Mouse (Mus musculus) hindbrain, embryonic 12.5 days (tissue): ENCODE results near the gene Frmd4b. TPM values are rescaled to one million over a fixed set of nuclear protein-coding genes. Genes with fewer than 3 reads are reported as not detected.

Experiments
- ATAC-seq: fragments of 200-750 bp; cut with Nextera tagmentation; 2 replicates; pipeline ENCODE4 v1.8.0; 2017; ENCODE audit warnings: moderate TSS enrichment; ENCODE audit not compliant: low FRiP score
- H3K27ac ChIP-seq: fragments of 300-500 bp; sonication (generic); 2 replicates; pipeline ENCODE4 v1.5.1; 2016; ENCODE audit warnings: mild to moderate bottlenecking
- H3K27me3 ChIP-seq: fragments of 300-500 bp; sonication (generic); 2 replicates; pipeline ENCODE4 v1.6.1; 2016; ENCODE audit warnings: mild to moderate bottlenecking
- H3K36me3 ChIP-seq: fragments of 300-500 bp; sonication (generic); 2 replicates; pipeline ENCODE4 v1.6.1; 2016; ENCODE audit warnings: mild to moderate bottlenecking
- H3K4me1 ChIP-seq: fragments of 300-500 bp; sonication (generic); 2 replicates; pipeline ENCODE4 v1.6.1; 2016
- H3K4me2 ChIP-seq: fragments of 300-500 bp; sonication (generic); replicated peaks from 2 replicates; pipeline ENCODE4 v1.6.1; 2016; ENCODE audit warnings: mild to moderate bottlenecking
- H3K4me3 ChIP-seq: fragments of 300-500 bp; sonication (generic); 2 replicates; pipeline ENCODE4 v1.5.1; 2016; ENCODE audit warnings: mild to moderate bottlenecking
- H3K9ac ChIP-seq: fragments of 300-500 bp; sonication (generic); 2 replicates; pipeline ENCODE4 v1.6.1; 2016; ENCODE audit warnings: mild to moderate bottlenecking, moderate library complexity
- H3K9me3 ChIP-seq: fragments of 300-500 bp; sonication (generic); replicated peaks from 2 replicates; pipeline ENCODE4 v1.6.1; 2016; ENCODE audit warnings: mild to moderate bottlenecking
- WGBS: fragments of 180-500 bp; shearing (Covaris S2); methylation state at CpG from one replicate; pipeline ENCODE4 v1.1.7; 2016; 5-methylcytosine and 5-hydroxymethylcytosine counted together
- polyA plus RNA-seq: library from polyadenylated mRNA; unstranded; fragments of >200 nt; fragmentation: Nextera tagmentation; extraction: Ambion mirVana; gene quantifications from 2 replicates; pipeline ENCODE4 v1.2.1, GENCODE M21; 2016

Frmd4b gene
- polyA plus RNA-seq, 1 experiment from 2014 or later: 48.5 TPM

GRCm38 (mm10) chr6:97239360-97239759 is 378.0 kb downstream of the Frmd4b start:
- Histone ChIP-seq H3K27me3 (no peaks in the 10 kb centered on the region), H3K27ac (no peak overlapping the region), H3K9ac (no peak overlapping the region), H3K9me3 (no peaks in the 10 kb centered on the region), H3K4me3 (no peak overlapping the region), H3K36me3 (peaks cover 6% of the 10 kb centered on the region; the same call in 1 of the 2 replicates), H3K4me1 (no peaks in the 10 kb centered on the region), H3K4me2 (no peak overlapping the region)
- 91% methylated on average over 6 of the region's 6 CpGs for WGBS
- no peak for ATAC-seq

Other genes with a start within 250 kb of the Frmd4b start
- gene Mitf, start 189.5 kb upstream of the Frmd4b start, polyA plus RNA-seq: 1.6 and 2.0 TPM in 2 replicates